Mouse (Mus musculus) stomach, embryonic 16.5 days (tissue): Measurements from ENCODE around the gene Mcoln1. TPM values are rescaled to one million over a fixed set of nuclear protein-coding genes. Genes with fewer than 3 reads are reported as not detected.

Source experiments
- ATAC-seq: fragments of 200-750 bp; cut with Nextera tagmentation; 2 replicates; pipeline ENCODE4 v1.8.0; 2017; ENCODE audit warnings: moderate number of reproducible peaks, moderate TSS enrichment; ENCODE audit not compliant: insufficient read depth, low FRiP score
- H3K27ac ChIP-seq: fragments of 300-500 bp; sonication (generic); 2 replicates; pipeline ENCODE4 v1.5.1; 2014; ENCODE audit warnings: low read length
- H3K27me3 ChIP-seq: fragments of 300-500 bp; sonication (generic); 2 replicates; pipeline ENCODE4 v1.6.1; 2014; ENCODE audit warnings: low read length, control low read depth, mixed read lengths; ENCODE audit not compliant: control insufficient read depth, insufficient read depth
- H3K36me3 ChIP-seq: fragments of 300-500 bp; sonication (generic); 2 replicates; pipeline ENCODE4 v1.6.1; 2014; ENCODE audit warnings: low read length; ENCODE audit not compliant: control insufficient read depth, insufficient read depth
- H3K4me1 ChIP-seq: fragments of 300-500 bp; sonication (generic); 2 replicates; pipeline ENCODE4 v1.6.1; 2014; ENCODE audit warnings: low read length, control low read depth, mixed read lengths; ENCODE audit not compliant: control insufficient read depth, insufficient read depth
- H3K4me2 ChIP-seq: fragments of 300-500 bp; sonication (generic); 2 replicates; pipeline ENCODE4 v1.6.1; 2014; ENCODE audit warnings: low read depth, low read length, mixed read lengths
- H3K4me3 ChIP-seq: fragments of 300-500 bp; sonication (generic); replicated peaks from 2 replicates; pipeline ENCODE4 v1.5.1; 2014; ENCODE audit warnings: mild to moderate bottlenecking, low read length
- H3K9ac ChIP-seq: fragments of 300-500 bp; sonication (generic); 2 replicates; pipeline ENCODE4 v1.6.1; 2014; ENCODE audit warnings: low read length
- H3K9me3 ChIP-seq: fragments of 300-500 bp; sonication (generic); replicated peaks from 2 replicates; pipeline ENCODE4 v1.6.1; 2016; ENCODE audit warnings: low read length, control low read depth; ENCODE audit not compliant: control insufficient read depth
- WGBS: fragments of 180-500 bp; shearing (Covaris S2); extraction: QIAGEN DNeasy Blood & Tissue Kit; methylation state at CpG from one replicate; pipeline ENCODE4 v1.1.7; 2014; 5-methylcytosine and 5-hydroxymethylcytosine counted together
- polyA plus RNA-seq: library from polyadenylated mRNA; unstranded; fragments of >200 nt; fragmentation: Nextera tagmentation; extraction: Ambion mirVana; gene quantifications from 2 replicates; pipeline ENCODE4 v1.2.1, GENCODE M21; 2015

Mcoln1 gene
- polyA plus RNA-seq, 1 experiment from 2014 or later: 42.4 TPM

DNA sequence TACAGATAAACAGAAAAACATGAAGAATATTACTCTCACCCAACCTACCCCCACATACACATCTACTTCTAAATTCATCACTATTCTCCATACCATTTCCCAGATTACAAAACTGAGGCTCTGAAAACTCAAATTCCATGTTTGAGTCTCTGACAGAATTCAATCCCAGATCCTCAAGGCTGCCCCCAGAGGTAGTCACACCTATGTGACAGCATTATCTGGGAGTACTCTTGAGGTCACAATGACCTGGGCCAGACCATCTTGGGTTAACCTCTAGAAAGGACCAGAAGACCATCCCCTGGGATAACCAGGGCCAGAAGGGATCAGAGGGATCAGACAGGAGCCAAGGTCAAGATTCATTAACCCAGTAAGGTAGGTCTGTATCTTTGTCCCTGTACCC, 29.7 kb upstream of the Mcoln1 start, which contains the start of gene Tex45:
Tex45 (plus strand) TSS at position 301 of the 400 bp plus-strand sequence.
- no peaks in the 10 kb centered on the region for H3K36me3 ChIP-seq
- H3K27ac ChIP-seq: no peak within 1 kb of the TSS
- no peak within 1 kb of the TSS for H3K4me2 ChIP-seq
- no peak within 1 kb of the TSS for H3K4me3 ChIP-seq
- H3K9ac ChIP-seq: no peak within 1 kb of the TSS
- ATAC-seq: no peak
- H3K4me1 ChIP-seq: peaks cover 7% of the 10 kb centered on the region; the same call in 1 of the 2 replicates
- no peaks in the 10 kb centered on the region for H3K9me3 ChIP-seq
- no peaks in the 10 kb centered on the region for H3K27me3 ChIP-seq

GRCm38 (mm10) chr8:3475715-3476429, 24.4 kb upstream of the Mcoln1 start:
- Histone ChIP-seq H3K36me3 (no peaks in the 10 kb centered on the region), H3K4me1 (peaks cover 2% of the 10 kb centered on the region; the same call in 1 of the 2 replicates), H3K27ac (no peak overlapping the region), H3K27me3 (no peaks in the 10 kb centered on the region), H3K9me3 (no peaks in the 10 kb centered on the region), H3K4me2 (peak overlapping the region; percentile 53), H3K9ac (peak overlapping the region; percentile 43; the same call in 1 of the 2 replicates), H3K4me3 (peak overlapping the region; percentile 27)
- ATAC-seq: peak; percentile 20; the same call in 1 of the 2 replicates
- WGBS: 21% methylated on average over 37 of the region's 37 CpGs

DNA sequence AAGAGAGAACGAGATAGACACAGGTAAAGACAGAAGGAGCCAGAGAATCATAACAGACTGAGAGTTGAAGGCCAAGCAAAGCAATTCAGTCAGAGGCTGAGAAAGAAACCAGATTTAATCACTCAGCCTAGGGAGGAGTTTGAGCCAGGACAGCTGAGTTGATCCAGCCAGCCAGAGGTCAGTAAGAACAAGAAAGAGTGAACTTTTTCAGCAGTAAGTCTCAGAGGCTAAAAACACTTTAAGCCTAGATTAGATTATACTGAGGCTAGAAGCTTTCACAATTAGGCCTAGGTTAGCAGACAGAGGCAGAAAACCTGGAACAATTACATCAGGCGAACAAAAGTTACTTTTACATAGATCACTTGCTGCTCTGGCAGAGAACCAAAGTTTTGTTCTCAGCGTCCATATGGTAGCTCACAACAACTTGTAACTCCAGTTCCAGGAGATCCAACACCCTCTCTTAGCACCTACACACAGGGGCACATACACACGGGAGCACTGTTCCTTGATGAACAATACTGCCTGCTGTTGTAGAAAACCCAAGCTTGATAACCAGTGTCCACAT, 20.0 kb upstream of the Mcoln1 start:
- Histone ChIP-seq H3K4me2 (no peak overlapping the region), H3K27me3 (no peaks in the 10 kb centered on the region), H3K36me3 (no peaks in the 10 kb centered on the region), H3K4me3 (no peak overlapping the region), H3K9me3 (no peaks in the 10 kb centered on the region), H3K27ac (0 out of 2 replicates have a peak overlapping the region, but pooled peaks have one; percentile 8), H3K9ac (no peak overlapping the region), H3K4me1 (peaks cover 2% of the 10 kb centered on the region; the same call in 1 of the 2 replicates)
- 43% methylated on average over 4 of the region's 4 CpGs for WGBS
- 0 out of 2 replicates have a peak, but pooled peaks have one; percentile 19 for ATAC-seq

DNA sequence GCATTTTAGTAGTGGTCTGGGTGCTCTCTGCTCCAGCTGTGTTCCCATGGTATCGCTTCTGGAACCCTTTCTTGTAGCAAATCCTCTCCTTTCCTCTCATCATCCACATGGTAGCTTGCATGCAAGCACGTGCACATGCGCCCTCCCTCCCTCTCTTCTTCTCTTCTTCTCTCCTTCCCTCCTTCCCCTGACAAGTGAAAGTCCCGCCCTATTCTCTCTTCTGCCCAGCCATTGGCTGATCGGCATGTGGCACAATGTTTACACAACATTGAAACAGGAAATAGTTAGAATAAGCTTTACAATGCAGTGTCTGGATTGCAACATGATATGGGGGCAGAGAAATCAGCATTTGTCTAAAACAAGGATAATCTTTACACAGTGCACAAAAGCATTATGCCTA, 18.7 kb upstream of the Mcoln1 start:
- Histone ChIP-seq H3K9me3 (no peaks in the 10 kb centered on the region), H3K4me2 (no peak overlapping the region), H3K4me1 (peaks cover 2% of the 10 kb centered on the region; the same call in 1 of the 2 replicates), H3K36me3 (no peaks in the 10 kb centered on the region), H3K27me3 (no peaks in the 10 kb centered on the region), H3K27ac (no peak overlapping the region), H3K4me3 (no peak overlapping the region), H3K9ac (no peak overlapping the region)
- no peak for ATAC-seq
- 52% methylated on average over 5 of the region's 5 CpGs for WGBS

DNA sequence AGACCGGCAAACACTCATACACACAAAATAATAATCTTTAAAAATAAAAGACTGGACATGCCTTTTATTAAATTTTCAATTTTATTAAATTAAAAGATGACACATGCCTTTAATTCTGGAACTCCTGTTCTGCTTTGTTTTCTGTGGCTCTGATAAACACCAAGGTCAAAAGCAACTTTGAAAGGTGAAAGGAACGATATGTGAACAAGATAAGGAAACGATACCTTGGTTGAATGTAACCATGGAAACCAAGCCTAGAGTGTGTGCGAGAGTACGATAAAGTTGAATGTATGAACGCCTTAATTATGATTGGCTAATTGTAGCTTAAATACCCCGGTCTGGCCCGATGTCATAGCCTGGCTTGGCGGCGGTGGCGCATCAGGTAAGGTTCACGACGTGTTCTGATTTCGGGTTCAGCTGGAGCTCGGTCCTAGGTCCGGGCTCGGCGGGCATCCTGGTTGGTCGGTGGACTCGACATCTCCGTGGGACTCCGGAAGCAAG, 18.0 kb upstream of the Mcoln1 start:
- Histone ChIP-seq H3K27ac (no peak overlapping the region), H3K27me3 (no peaks in the 10 kb centered on the region), H3K9ac (no peak overlapping the region), H3K4me3 (no peak overlapping the region), H3K4me2 (no peak overlapping the region), H3K4me1 (peaks cover 2% of the 10 kb centered on the region; the same call in 1 of the 2 replicates), H3K9me3 (no peaks in the 10 kb centered on the region), H3K36me3 (no peaks in the 10 kb centered on the region)
- ATAC-seq: no peak
- 79% methylated on average over 22 of the region's 22 CpGs for WGBS

- peaks cover 2% of the 10 kb centered on the region; the same call in 1 of the 2 replicates for H3K4me1 ChIP-seq
- ATAC-seq: no peak
- no peaks in the 10 kb centered on the region for H3K27me3 ChIP-seq
- H3K27ac ChIP-seq: no peak overlapping the region
- no peak overlapping the region for H3K9ac ChIP-seq
- no peak overlapping the region for H3K4me3 ChIP-seq
- H3K9me3 ChIP-seq: no peaks in the 10 kb centered on the region
- WGBS: 71% methylated on average over 7 of the region's 7 CpGs
- no peaks in the 10 kb centered on the region for H3K36me3 ChIP-seq
- H3K4me2 ChIP-seq: no peak overlapping the region
Observed at GRCm38 (mm10) chr8:3483546-3483945, 16.7 kb upstream of the Mcoln1 start.

GRCm38 (mm10) chr8:3485192-3485591, 15.1 kb upstream of the Mcoln1 start:
- Histone ChIP-seq H3K9me3 (no peaks in the 10 kb centered on the region), H3K27ac (no peak overlapping the region), H3K4me1 (no peaks in the 10 kb centered on the region), H3K4me2 (no peak overlapping the region), H3K36me3 (no peaks in the 10 kb centered on the region), H3K27me3 (no peaks in the 10 kb centered on the region), H3K4me3 (no peak overlapping the region), H3K9ac (no peak overlapping the region)
- ATAC-seq: no peak
- WGBS: 23% methylated on average over 5 of the region's 5 CpGs

DNA sequence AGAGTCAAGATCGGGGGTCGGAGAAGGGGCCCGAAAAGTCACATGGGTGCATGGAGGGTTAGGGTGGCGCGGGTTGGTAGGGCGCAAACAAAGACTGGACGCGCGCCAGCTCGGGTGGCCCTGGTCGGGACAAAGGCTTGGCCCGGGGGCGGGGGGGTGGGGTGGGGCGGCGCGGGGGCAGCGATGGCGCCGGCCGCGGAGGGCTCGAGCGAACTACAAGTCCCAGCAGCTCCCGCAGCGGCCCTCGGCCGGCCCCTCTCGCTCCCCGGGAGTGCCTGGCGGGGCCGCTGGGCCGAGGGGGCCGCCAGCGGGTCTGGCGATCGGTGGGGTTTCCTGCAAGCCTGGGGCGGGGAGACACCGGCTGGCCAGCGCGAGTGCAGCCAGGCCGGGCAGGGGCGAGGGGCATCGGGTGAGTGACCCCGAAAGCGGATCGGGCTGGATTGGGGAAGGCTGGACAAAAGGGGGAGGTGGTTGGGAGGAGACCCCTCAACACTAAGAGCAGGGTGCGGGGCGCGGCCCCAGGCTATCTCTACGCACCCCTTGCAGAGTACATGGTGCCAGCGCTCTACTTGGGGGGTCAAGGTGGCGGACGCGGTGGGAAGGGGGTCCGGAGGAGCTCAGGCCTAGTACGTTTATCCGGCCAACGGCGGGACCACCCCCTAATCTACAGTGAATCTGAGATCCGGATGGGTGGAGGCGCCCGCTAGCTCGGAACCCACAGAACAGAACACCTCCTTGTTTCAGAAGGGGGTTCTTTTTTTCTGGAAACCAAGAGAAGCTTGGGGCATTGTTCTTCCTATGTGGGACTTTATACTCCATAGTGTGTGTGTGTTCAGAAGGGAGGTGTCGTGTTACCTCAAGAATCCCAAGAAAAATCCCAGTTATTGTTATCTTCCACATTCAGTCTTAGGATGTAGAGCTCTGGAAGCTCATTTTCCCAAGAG, 7.1 kb upstream of the Mcoln1 start, which contains the start of gene Zfp358:
Zfp358 (plus strand) TSS at position 238 of the 944 bp plus-strand sequence.
- Histone ChIP-seq H3K9me3 (no peaks in the 10 kb centered on the region), H3K27ac (peak within 1 kb of the TSS; percentile 88), H3K36me3 (peaks cover 22% of the 10 kb centered on the region), H3K9ac (peak within 1 kb of the TSS; percentile 97), H3K4me2 (peak within 1 kb of the TSS; percentile 64), H3K27me3 (no peaks in the 10 kb centered on the region), H3K4me1 (peaks cover 4% of the 10 kb centered on the region; the same call in 1 of the 2 replicates), H3K4me3 (peak within 1 kb of the TSS; percentile 93)
- under 1% methylated on average over 64 of the region's 64 CpGs for WGBS
- peak; percentile 93 for ATAC-seq
